Mouse (Mus musculus) CH12.LX (cell line): ENCODE results near the gene Krtap4-2.

ENCODE experiments used
- EP300 ChIP-seq: IDR thresholded peaks from 2 replicates; pipeline ENCODE4 v1.6.1; 2011; ENCODE audit warnings: low read length, improper control_type of control experiment
- GABPA ChIP-seq: IDR thresholded peaks from 2 replicates; pipeline ENCODE4 v1.6.1; 2012; ENCODE audit warnings: low read depth, low read length, improper control_type of control experiment, inconsistent platforms; ENCODE audit not compliant: insufficient replicate concordance
- IRF4 ChIP-seq: IDR thresholded peaks from 2 replicates; pipeline ENCODE4 v1.6.1; 2014; ENCODE audit warnings: low read depth, mild to moderate bottlenecking, inconsistent platforms, low read length, improper control_type of control experiment
- MAFK ChIP-seq: IDR thresholded peaks from 2 replicates; pipeline ENCODE4 v1.6.1; 2011; ENCODE audit warnings: low read length, improper control_type of control experiment; ENCODE audit not compliant: insufficient replicate concordance
- MAX ChIP-seq: IDR thresholded peaks from 2 replicates; pipeline ENCODE4 v1.6.1; 2011; ENCODE audit warnings: low read length, improper control_type of control experiment
- NELFE ChIP-seq: IDR thresholded peaks from 2 replicates; pipeline ENCODE4 v1.6.1; 2011; ENCODE audit warnings: low read depth, low read length, improper control_type of control experiment
- POLR2A ChIP-seq: IDR thresholded peaks from 2 replicates; pipeline ENCODE4 v1.6.1; 2011; ENCODE audit warnings: low read depth, mild to moderate bottlenecking, improper control_type of control experiment, low read length
- ZNF384 ChIP-seq: IDR thresholded peaks from 2 replicates; pipeline ENCODE4 v1.6.1; 2012; ENCODE audit warnings: low read depth, low read length, improper control_type of control experiment, inconsistent platforms

DNA sequence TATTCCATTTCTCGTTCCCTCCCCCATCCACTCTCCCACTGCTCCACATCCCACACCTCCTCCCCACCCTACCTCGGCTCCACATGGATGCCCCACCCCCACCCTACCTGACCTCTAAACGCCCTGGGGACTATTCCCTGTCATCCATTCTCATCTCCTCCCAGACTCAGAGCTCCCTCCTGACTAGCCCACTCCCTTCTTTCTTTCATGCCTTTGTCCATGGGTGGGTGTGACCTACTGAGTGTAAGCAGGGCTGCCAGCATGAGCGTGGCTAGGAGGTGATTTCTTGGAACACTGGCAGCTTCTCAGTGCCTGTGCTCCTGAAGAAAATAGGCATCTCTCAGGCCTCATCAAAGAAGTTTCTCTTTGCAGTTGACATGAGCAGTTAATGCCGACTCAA lies 22.2 kb upstream of the Krtap4-2 start:
- TF ChIP-seq GABPA (no peak), EP300 (no peak), IRF4 (no peak), MAX (no peak), MAFK (no peak), POLR2A (no peak), NELFE (no peak), ZNF384 (no peak)
